Mouse (Mus musculus) heart, embryonic 11.5 days (tissue): Measurements from ENCODE around the gene Mkln1. TPM values are rescaled to one million over a fixed set of nuclear protein-coding genes. Genes with fewer than 3 reads are reported as not detected.

Source experiments
- ATAC-seq: fragments of 200-750 bp; cut with Nextera tagmentation; replicated peaks from 2 replicates; pipeline ENCODE4 v1.8.0; 2017; ENCODE audit warnings: moderate library complexity; ENCODE audit not compliant: insufficient number of reproducible peaks, low FRiP score, low TSS enrichment
- H3K27ac ChIP-seq: fragments of 300-500 bp; sonication (generic); 2 replicates; pipeline ENCODE4 v1.5.1; 2014; ENCODE audit warnings: mild to moderate bottlenecking, low read depth, low read length
- H3K27me3 ChIP-seq: fragments of 300-500 bp; sonication (generic); 2 replicates; pipeline ENCODE4 v1.6.1; 2014; ENCODE audit warnings: mild to moderate bottlenecking, low read length, mixed read lengths; ENCODE audit not compliant: control insufficient read depth, insufficient read depth
- H3K36me3 ChIP-seq: fragments of 300-500 bp; sonication (generic); 2 replicates; pipeline ENCODE4 v1.6.1; 2014; ENCODE audit warnings: mild to moderate bottlenecking, low read length, moderate library complexity, mixed read lengths; ENCODE audit not compliant: control insufficient read depth, insufficient read depth
- H3K4me1 ChIP-seq: fragments of 300-500 bp; sonication (generic); 2 replicates; pipeline ENCODE4 v1.6.1; 2014; ENCODE audit warnings: low read length; ENCODE audit not compliant: control insufficient read depth, insufficient read depth
- H3K4me2 ChIP-seq: fragments of 300-500 bp; sonication (generic); 2 replicates; pipeline ENCODE4 v1.6.1; 2014; ENCODE audit warnings: mild to moderate bottlenecking, moderate library complexity
- H3K4me3 ChIP-seq: fragments of 300-500 bp; sonication (generic); 2 replicates; pipeline ENCODE4 v1.5.1; 2014; ENCODE audit warnings: low read depth, low read length
- H3K9ac ChIP-seq: fragments of 300-500 bp; sonication (generic); 2 replicates; pipeline ENCODE4 v1.6.1; 2014; ENCODE audit warnings: mild to moderate bottlenecking, low read depth, low read length, moderate library complexity
- H3K9me3 ChIP-seq: fragments of 300-500 bp; sonication (generic); replicated peaks from 2 replicates; pipeline ENCODE4 v1.6.1; 2016; ENCODE audit warnings: low read length; ENCODE audit not compliant: control insufficient read depth
- WGBS: fragments of 180-500 bp; shearing (Covaris S2); extraction: QIAGEN DNeasy Blood & Tissue Kit; methylation state at CpG from one replicate; pipeline ENCODE4 v1.1.7; 2014; ENCODE audit not compliant: insufficient replicate concordance; 5-methylcytosine and 5-hydroxymethylcytosine counted together
- polyA plus RNA-seq: library from polyadenylated mRNA; unstranded; fragments of >200 nt; fragmentation: Nextera tagmentation; extraction: Ambion mirVana; gene quantifications from 2 replicates; pipeline ENCODE4 v1.2.1, GENCODE M21; 2014

Gene Mkln1
- polyA plus RNA-seq = 220 and 227 TPM in 2 replicates

- Histone ChIP-seq H3K27ac (peak within 1 kb of the TSS; percentile 89), H3K4me1 (peaks cover 28% of the 10 kb centered on the region), H3K4me3 (peak within 1 kb of the TSS; percentile 95), H3K27me3 (no peaks in the 10 kb centered on the region), H3K4me2 (peak within 1 kb of the TSS; percentile 83), H3K36me3 (no peaks in the 10 kb centered on the region), H3K9ac (peak within 1 kb of the TSS; percentile 99), H3K9me3 (no peaks in the 10 kb centered on the region)
- peak; percentile 96 for ATAC-seq
- under 1% methylated on average over 45 of the region's 65 CpGs for WGBS
Observed at GRCm38 (mm10) chr6:31398431-31399205, at the start of gene Mkln1. Gene Mkln1, plus strand, starts transcription at chr6:31398735.

- 84% methylated on average over 26 of the region's 26 CpGs for WGBS
- H3K27ac ChIP-seq = no peak overlapping the region
- H3K9ac ChIP-seq = no peak overlapping the region
- H3K36me3 ChIP-seq = no peaks in the 10 kb centered on the region
- no peak overlapping the region for H3K4me3 ChIP-seq
- no peaks in the 10 kb centered on the region for H3K9me3 ChIP-seq
- no peaks in the 10 kb centered on the region for H3K27me3 ChIP-seq
- ATAC-seq = no peak
- H3K4me1 ChIP-seq = no peaks in the 10 kb centered on the region
- no peak overlapping the region for H3K4me2 ChIP-seq
Observed at GRCm38 (mm10) chr6:31356444-31357191, 41.9 kb upstream of the Mkln1 start.

- H3K4me2 ChIP-seq = no peak overlapping the region
- no peak overlapping the region for H3K27ac ChIP-seq
- H3K27me3 ChIP-seq = no peaks in the 10 kb centered on the region
- H3K4me1 ChIP-seq = no peaks in the 10 kb centered on the region
- 72% methylated on average over 4 of the region's 4 CpGs for WGBS
- ATAC-seq = no peak
- no peaks in the 10 kb centered on the region for H3K9me3 ChIP-seq
- H3K4me3 ChIP-seq = no peak overlapping the region
- H3K36me3 ChIP-seq = no peaks in the 10 kb centered on the region
- H3K9ac ChIP-seq = no peak overlapping the region
Observed at GRCm38 (mm10) chr6:31357286-31357685, 41.2 kb upstream of the Mkln1 start.

- no peak for ATAC-seq
- no peaks in the 10 kb centered on the region for H3K9me3 ChIP-seq
Observed at GRCm38 (mm10) chr6:31362617-31363016, 35.9 kb upstream of the Mkln1 start.

GRCm38 (mm10) chr6:31364399-31364798, 34.1 kb upstream of the Mkln1 start:
- H3K9ac ChIP-seq = no peak overlapping the region
- H3K4me3 ChIP-seq = no peak overlapping the region
- H3K27me3 ChIP-seq = no peaks in the 10 kb centered on the region
- H3K9me3 ChIP-seq = no peaks in the 10 kb centered on the region
- ATAC-seq = no peak
- no peaks in the 10 kb centered on the region; the same call in 1 of the 2 replicates for H3K4me1 ChIP-seq
- no peak overlapping the region for H3K4me2 ChIP-seq
- WGBS = 83% methylated on average over 3 of the region's 3 CpGs
- no peak overlapping the region for H3K27ac ChIP-seq
- H3K36me3 ChIP-seq = no peaks in the 10 kb centered on the region

More at GRCm38 (mm10) chr6:31362617-31363016, 35.9 kb upstream of the Mkln1 start:
- Histone ChIP-seq H3K27me3 (no peaks in the 10 kb centered on the region), H3K9ac (no peak overlapping the region), H3K4me1 (no peaks in the 10 kb centered on the region; the same call in 1 of the 2 replicates), H3K4me3 (no peak overlapping the region), H3K27ac (no peak overlapping the region), H3K36me3 (no peaks in the 10 kb centered on the region), H3K4me2 (no peak overlapping the region)
- 46% methylated on average over 11 of the region's 11 CpGs for WGBS

- H3K36me3 ChIP-seq = no peaks in the 10 kb centered on the region
- no peak for ATAC-seq
- WGBS = 74% methylated on average over 10 of the region's 10 CpGs
- no peak overlapping the region for H3K4me2 ChIP-seq
- no peak overlapping the region for H3K4me3 ChIP-seq
- H3K27ac ChIP-seq = no peak overlapping the region
- H3K9ac ChIP-seq = no peak overlapping the region
- H3K27me3 ChIP-seq = no peaks in the 10 kb centered on the region
- no peaks in the 10 kb centered on the region for H3K9me3 ChIP-seq
- H3K4me1 ChIP-seq = peaks cover 9% of the 10 kb centered on the region; the same call in 1 of the 2 replicates
Observed at GRCm38 (mm10) chr6:31367947-31368346, 30.6 kb upstream of the Mkln1 start.

- no peak overlapping the region for H3K9ac ChIP-seq
- H3K9me3 ChIP-seq = no peaks in the 10 kb centered on the region
- WGBS = 44% methylated on average over 1 of the region's 1 CpGs
- peaks cover 9% of the 10 kb centered on the region; the same call in 1 of the 2 replicates for H3K4me1 ChIP-seq
- no peak overlapping the region for H3K4me2 ChIP-seq
- ATAC-seq = no peak
- no peak overlapping the region for H3K4me3 ChIP-seq
- H3K27ac ChIP-seq = no peak overlapping the region
- H3K36me3 ChIP-seq = no peaks in the 10 kb centered on the region
- H3K27me3 ChIP-seq = no peaks in the 10 kb centered on the region
Observed at GRCm38 (mm10) chr6:31368559-31368958, 30.0 kb upstream of the Mkln1 start.

- Histone ChIP-seq H3K9ac (no peak overlapping the region), H3K9me3 (no peaks in the 10 kb centered on the region), H3K4me2 (no peak overlapping the region), H3K4me3 (no peak overlapping the region), H3K27me3 (no peaks in the 10 kb centered on the region), H3K4me1 (peaks cover 9% of the 10 kb centered on the region; the same call in 1 of the 2 replicates), H3K36me3 (no peaks in the 10 kb centered on the region), H3K27ac (no peak overlapping the region)
- ATAC-seq = no peak
- WGBS = 77% methylated on average over 3 of the region's 3 CpGs
Observed at GRCm38 (mm10) chr6:31369875-31370274, 28.7 kb upstream of the Mkln1 start.
